Mouse (Mus musculus) bone marrow macrophage, adult 2 months (primary cell): ENCODE data around the gene Hmgcs2.
A peak's percentile ranks its signal among the peaks of the same experiment; 100 is the strongest.

Source experiments
- CTCF ChIP-seq: IDR thresholded peaks from 2 replicates; pipeline ENCODE4 v1.5.1; 2012; ENCODE audit warnings: low read depth, mild to moderate bottlenecking, low read length, moderate library complexity
- POLR2A ChIP-seq: IDR thresholded peaks from 2 replicates; pipeline ENCODE4 v1.6.1; 2012; ENCODE audit warnings: mild to moderate bottlenecking, low read depth, low read length, borderline replicate concordance

DNA sequence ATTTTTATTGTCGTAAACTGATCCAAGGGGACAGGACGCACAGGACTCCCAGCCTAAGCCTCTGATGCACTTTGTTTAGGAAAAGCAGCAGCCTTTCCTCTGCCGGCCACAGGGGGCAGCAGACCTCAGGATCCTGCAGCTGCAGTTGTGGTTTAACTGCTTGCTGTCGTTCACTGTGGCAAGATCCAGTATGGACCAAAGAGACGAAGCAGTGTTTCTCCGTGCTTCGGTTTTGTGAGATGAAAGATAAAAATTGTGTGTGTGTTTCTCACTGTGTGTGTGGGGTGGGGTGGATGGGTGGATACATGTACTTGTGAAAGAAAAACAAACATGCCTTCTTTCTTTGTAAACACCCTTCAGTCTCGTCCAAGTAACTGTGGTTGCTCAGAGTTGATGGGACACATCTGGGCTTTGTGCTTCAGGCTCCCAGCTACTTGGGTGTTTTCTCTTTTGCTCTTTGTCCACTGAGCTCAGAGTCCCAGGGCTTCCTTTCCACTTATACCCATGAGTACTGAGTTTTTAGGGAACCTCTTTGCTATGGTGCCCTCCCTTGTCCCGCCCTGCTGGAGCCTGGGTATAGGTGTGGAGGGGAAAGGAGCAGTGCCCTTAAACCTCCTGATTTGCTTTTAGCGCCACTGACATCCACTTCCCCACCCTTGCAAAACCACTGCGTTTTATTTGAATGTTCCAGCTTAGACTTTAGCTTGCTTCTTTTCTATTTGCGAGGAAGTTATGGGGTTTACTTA lies 871 bp downstream of the Hmgcs2 start:
- TF ChIP-seq CTCF (peak; percentile 53; the same call in 1 of the 2 replicates), POLR2A (no peak)
